Mouse (Mus musculus) ovary, postnatal 10 days (tissue): ENCODE results near the gene Mipol1.

Source experiments
- DNase-seq: peaks from one replicate; pipeline ENCODE4 v3.0.0; 2022; ENCODE audit warnings: low spot score

Mipol1 gene

GRCm38 (mm10) chr12:57515702-57516377 is 285.6 kb downstream of the Mipol1 start:
- no peak for DNase-seq

DNA sequence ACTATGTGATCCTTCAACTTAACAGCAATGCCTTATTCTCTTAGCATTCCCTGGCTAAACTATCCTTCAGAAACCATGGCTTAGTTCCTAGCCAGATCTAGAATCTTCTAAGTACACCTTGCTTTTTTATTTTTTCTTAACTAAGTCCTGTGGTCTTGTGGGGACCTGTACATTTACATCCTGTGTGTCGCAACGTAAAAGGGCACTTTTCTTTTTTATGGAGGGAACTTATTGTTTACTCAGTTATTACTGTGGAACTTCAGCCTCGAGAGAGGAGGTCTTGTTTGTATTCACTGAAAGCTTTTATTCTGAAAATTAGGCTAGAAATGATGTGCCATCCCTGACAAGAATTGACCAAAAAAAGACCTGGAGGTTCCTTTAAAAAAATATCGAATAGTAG is 298.1 kb downstream of the Mipol1 start:
- DNase-seq, result no peak

DNA sequence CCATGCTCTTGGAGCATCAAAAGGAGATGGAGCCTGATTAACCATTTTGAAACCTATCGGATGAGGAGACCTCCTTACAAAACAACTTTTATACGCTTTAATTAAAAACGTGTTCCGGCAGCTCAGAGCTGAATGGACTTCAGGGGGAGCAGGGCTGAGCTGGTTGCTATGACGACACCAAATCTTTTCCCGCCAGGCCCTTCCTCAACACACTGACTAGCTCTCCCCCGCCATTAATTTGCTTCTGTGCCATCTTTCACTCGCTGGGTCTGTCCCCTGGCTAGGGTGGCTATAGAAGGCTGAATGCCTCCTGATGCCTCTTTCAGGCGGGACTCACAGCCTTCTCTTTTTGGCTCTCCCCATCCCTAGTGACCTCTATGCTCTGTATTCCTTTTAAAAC is 300.2 kb downstream of the Mipol1 start:
- DNase-seq, result no peak

GRCm38 (mm10) chr12:57534517-57534878 is 304.3 kb downstream of the Mipol1 start:
- no peak for DNase-seq

DNA sequence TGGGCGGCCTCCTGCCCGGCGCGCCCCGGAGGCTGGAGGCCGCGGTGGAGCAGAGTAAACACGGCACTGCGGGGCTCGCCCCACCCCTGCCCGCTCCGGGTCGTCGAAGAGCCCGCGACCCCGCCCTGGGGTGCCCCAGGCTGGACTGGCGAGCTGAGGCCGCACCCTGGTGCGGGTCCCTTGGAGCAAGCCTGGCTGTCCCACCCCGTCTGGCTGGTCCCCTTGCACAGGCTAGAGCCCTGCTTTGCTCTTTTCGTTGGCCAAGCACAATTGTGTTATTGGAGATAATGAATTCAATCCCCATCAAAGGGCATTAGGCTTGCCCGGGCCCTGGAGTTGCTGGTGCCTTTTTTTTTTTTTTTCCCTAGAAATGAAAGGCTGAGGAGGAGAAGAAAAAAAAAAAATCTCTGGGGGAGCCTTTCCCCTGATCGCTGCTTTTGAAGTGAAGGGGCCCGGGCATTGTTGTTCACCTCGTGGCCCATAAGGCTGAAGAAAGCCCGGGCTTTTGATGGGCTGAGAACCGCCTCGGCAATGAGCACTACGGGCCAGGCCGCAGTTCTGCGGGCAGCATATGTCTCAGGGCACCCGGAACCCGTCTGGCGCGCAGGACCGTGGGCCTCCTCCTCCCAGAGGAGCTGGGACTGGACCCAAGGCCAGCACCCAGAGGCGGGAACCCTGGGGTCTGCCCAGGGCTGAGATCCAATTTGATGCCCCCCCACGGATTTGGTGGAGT is 304.8 kb downstream of the Mipol1 start:
- no peak for DNase-seq

DNA sequence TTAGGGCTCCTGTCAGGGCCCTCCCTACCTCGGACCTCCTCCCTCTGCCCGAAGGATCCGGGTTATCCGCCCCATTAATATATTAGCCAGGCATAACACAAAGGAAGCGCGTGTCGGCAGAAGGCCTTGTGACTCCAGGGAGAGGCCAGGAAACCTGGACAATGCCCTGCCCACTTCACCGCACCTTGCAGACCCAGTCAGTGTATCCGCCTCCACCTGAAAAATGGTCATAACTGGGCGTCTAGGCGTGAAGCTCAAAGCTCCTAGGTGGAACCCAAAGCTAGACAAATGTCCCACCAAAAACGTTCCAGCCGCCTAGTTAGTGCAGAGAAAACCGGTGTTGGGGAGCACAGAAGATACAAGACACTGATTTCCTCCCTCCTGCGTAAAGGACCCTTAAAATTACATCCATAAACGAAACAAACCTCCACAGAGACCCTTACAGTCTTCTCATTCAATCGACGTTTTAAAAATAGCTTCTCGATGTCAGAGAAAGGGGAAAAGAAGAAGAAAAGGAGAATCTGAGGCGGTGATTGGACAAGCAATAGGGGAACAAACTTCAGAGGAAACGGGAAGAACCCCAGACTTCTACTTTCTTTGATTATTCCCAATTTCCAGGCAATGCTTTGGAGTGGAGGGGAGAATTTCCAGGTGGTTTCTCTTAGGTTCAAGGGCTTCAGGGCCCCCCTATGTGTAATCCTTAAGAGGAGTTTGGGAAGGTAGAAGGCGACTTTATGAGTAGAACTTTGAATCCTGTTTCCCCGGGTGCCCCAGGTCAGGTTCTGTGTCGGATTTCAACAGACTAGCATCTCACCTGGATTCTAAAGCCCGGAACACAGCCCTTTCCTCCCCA is 306.1 kb downstream of the Mipol1 start:
- DNase-seq, result no peak

DNA sequence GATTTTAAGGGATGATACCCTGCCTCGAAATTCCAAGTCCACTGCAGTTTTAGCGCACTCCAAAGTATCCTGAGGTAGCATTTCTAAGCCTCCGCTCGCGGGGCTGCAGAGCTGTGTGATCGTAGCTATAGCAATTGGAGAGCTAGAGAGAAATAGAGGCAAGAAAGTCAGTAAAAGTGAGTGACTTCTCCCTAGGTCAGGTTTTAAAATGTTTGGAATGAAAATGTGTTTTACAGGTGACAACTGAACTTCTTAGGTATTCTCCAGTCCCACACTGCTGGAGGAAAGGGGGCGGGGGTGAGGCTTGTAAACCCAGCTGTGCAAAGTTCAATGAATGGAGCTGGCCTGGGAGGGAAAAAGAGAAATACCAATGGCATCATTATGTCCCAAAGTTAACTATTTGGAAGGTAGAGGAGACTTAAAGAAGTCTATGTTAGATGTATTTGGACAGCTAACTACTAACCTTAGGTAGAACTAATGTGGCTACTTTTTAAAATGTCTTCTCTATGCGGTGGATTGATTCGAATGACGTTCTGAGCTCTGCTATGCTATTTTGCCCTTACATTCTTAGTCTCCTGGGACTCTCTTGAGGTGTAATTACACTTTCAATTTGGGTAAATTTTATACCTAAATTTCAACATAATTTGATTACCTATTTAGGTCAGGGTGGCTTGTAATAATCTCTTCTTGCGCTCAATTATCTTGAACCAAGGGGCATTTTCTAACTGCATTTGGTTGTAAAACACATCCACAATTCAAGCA is 306.9 kb downstream of the Mipol1 start:
- no peak for DNase-seq

GRCm38 (mm10) chr12:57537791-57538587 is 307.8 kb downstream of the Mipol1 start:
- DNase-seq, result no peak

DNA sequence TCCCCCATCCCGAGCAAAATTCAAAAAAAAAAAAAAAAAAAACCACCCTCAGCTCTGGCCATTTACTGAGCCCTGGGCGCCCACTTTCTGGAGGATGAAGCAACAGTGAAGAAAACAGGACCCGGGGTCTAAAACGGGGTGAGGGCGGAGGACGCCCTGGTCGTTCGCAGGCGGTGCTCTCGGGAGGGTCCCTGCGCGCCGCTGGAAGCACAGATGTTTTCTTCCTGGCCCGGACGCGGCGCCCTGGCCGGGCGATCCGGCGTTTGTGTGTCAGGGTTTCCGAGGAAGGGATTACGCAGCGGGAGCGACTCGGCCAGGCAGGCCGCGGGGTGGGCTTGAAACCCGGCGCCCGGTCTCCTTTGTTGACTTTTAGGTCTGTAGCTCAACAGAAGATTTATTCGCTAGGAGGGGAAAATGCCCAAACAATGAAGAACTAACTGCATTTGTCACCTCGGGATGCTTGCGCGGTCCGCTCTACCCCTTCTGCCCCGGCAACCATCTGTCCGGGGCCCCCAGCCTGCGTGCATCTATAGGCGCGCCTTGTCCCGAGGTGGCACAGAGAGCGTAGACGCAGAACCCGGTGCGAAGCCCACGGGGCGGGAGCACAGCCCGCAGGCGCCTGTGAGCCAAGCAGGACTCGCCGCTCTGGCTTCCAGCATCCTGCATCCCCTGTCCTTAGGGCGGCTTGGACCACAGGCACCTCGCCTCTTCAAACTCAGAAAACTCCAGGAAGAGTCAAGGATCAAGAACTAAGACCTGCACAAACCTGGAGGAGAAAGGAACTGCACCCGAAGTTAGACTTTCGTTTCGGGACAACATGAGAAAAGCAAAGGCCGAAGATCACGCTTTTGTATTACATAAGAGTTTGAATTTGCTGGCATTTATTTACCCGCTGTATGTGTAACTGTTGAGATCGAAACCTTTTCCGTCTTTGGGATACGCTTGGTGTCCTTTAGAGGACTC is 308.6 kb downstream of the Mipol1 start:
- no peak for DNase-seq

GRCm38 (mm10) chr12:57539551-57539985 is 309.3 kb downstream of the Mipol1 start:
- no peak for DNase-seq

GRCm38 (mm10) chr12:57541118-57541517 is 310.9 kb downstream of the Mipol1 start:
- DNase-seq, result no peak

DNA sequence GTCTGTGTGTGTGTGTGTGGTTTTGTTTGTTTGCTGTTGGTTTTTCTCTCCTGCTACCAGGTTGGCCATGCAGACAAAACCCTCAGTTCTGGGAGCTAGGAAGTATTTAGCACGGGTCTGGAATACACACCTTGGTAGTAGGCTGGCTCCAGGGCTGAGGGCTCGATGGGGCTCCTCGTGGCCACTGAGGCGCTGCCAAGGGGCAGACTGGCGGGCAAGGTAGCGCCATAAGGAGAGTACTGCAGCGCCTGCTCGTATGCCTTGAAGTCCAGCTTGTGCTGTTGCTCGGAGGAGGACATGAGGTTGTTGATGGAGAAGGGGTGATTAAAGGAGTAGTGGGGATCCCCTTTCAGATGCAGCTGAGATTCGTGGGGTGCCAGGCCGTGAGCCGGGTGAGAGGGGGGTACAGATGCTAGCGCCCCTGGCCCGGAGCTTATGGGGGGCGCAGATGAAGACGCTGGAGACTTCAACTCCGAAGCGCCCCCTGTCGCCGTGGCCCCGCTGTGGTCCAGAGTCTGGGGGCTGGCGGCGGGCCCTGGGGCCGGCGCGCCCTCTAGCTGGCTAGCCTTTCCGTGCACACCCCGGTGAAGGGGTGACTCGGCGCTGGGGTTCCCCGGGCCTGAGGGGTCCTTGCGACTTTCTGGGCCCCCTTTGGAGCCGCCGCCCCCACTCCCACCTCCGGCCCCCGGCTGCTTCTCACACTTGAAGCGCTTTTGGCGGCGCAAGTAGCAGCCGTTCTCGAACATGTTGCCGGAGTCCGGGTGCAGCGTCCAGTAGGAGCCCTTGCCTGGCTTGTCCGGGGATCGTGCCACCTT is 311.9 kb downstream of the Mipol1 start:
- no peak for DNase-seq

DNA sequence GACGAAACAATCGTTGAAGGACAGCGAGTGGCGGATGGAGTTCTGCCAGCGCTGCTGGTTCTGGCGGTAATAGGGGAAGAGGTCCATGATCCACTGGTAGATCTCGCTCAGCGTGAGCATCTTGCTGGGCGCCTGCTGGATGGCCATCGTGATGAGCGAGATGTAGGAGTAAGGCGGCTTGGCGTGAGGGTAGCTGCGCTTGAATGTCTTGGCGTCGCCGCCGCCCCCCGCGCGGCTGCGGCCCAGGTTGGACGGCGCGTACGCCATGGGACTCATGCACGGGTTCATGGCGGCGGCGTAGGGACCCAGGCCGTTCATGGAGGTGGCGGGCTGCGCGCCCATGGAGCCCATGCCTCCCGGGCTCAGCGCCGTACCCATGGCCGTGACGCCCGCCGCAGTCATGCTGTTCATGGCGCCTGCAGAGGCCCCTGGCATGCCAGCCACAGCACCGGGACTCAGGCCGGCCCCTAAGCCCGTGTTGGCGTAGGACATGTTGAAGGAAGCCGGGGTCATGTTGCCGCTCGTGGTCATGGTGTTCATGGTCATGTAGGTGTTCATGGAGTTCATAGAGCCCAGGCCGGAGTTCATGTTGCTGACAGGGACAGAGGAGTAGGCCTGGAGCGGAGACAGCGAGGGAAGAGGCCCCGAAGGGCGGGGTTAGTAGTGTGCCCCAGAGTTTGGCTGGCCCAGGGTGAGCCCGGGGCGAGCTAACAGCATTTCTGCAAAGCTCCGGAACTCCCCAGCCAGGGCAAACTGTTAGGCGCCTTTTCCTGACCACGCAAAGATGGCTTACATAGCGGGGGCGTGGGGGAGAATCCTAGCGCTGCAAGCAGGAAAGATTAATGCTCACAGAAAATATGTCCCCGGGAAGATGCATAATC is 312.8 kb downstream of the Mipol1 start:
- DNase-seq, result no peak

DNA sequence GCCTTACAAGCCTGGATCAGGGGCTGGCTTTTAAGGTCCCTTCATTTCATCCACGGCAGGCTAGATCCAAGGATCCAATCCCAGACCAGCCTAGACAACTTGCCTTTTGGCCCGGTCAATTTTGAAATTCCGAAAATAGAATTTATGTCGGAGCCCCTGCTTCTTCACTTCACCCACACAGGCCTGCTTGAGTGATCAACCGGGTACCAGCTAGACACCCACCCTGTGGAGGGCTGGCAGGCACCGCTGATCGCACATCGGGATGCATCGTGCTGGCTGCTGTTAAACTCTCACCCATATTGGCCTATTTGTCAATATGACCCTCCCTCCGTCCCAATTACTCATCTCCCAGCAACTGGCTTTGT is 313.4 kb downstream of the Mipol1 start:
- DNase-seq, result no peak

DNA sequence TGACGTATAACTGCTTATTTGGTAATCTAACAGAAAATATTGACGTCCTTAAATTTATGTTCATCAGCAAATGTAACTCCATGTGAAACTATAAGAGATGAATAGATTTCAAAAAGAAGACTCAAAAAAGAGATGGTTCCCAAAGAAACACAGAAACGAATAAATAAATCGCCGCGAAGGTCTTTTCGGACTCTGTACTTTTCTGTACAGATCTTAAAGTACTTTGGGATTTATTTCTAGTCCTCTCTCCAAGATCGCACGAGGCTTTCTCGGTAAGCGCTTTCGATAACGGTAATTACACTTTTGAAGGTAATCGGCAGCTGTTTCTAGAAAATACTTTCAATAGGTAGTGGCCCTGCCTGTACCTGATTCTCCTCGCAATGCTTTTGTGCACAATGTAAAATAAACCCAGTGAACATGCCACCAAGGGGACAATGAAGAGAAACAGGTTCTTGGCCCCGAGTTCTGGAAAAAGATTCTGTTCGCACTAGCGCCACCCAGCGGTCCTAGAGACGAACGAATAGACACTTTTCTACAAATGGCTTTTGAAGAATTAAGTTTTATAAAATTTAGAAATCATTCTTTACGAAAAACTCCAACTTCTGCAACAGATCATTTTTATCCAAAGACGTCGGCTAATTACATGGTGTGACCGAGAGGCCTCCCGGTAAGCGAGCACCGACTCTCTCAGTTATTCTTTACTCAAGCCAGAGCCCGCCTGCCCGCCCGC is 314.6 kb downstream of the Mipol1 start:
- DNase-seq, result no peak

GRCm38 (mm10) chr12:57545371-57546241 is 315.4 kb downstream of the Mipol1 start:
- no peak for DNase-seq
